Mouse (Mus musculus): ENCODE data around the gene Sp6.

DNA sequence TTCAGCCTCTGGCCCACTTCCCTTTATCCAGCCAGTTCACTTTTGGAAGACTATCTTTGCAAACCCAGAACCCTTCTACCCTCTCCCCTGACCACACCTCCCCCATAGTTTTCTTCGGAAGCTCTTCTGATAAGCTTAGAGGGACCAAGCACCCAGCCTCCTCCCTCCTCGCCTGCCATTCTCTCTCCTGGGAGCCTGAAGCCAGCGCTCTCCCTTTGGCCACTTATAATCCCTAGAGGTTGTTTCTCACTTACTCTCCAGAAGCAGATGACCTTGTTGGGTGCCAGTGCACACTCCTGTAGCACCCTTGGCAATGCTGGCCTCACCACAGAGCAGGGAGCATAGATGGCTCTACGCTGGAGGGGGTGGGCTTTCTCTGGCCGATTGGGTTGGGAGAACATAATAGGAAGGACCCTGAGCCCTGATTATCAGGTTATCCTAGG lies 43.9 kb upstream of the Sp6 start:
- TF ChIP-seq POLR2A (IDR thresholded peaks at IDR 0.05; ENCODE audit: low read depth, low read length) (no peak), CTCF (conservative IDR thresholded peaks at IDR 0.05; ENCODE audit: insufficient read depth, insufficient read length, low read depth, low read length) (no peak)

All from kidney, adult 2 months (tissue).